Mouse (Mus musculus) megakaryocyte-erythroid progenitor cell, adult 5-6 weeks (primary cell): ENCODE measurements at regions not wholly inside any gene's neighbourhood (a gene's known extent, or its start where the extent isn't known, plus 50 kb on each side); places are given as distances from the start of the nearest gene placed in this dataset.

ENCODE experiments used
- ATAC-seq: replicated peaks from 2 replicates; pipeline ENCODE4 v1.8.0; 2016; ENCODE audit warnings: mild to moderate bottlenecking, inconsistent platforms; ENCODE audit not compliant: severe bottlenecking, poor library complexity, low FRiP score, low TSS enrichment

GRCm38 (mm10) chr1:55807028-55807427 is 401.3 kb downstream of the Plcl1 start:
- ATAC-seq = no peak

- ATAC-seq = no peak
Observed at GRCm38 (mm10) chr1:55808724-55809519, 403.2 kb downstream of the Plcl1 start.

GRCm38 (mm10) chr1:55812486-55812885 is 406.8 kb downstream of the Plcl1 start:
- no peak for ATAC-seq

GRCm38 (mm10) chr1:55820866-55821500 is 415.3 kb downstream of the Plcl1 start:
- no peak for ATAC-seq

GRCm38 (mm10) chr1:55822599-55822998 is 416.9 kb downstream of the Plcl1 start:
- no peak for ATAC-seq

GRCm38 (mm10) chr1:55827191-55827590 is 421.5 kb downstream of the Plcl1 start:
- ATAC-seq = no peak

- no peak for ATAC-seq
Observed at GRCm38 (mm10) chr1:55835281-55835680, 429.6 kb downstream of the Plcl1 start.

- ATAC-seq = no peak
Observed at GRCm38 (mm10) chr1:55836750-55837149, 431.0 kb downstream of the Plcl1 start.

GRCm38 (mm10) chr1:55837366-55837765 is 431.6 kb downstream of the Plcl1 start:
- ATAC-seq = no peak

GRCm38 (mm10) chr1:55838168-55838567 is 432.4 kb downstream of the Plcl1 start:
- no peak for ATAC-seq

GRCm38 (mm10) chr1:55848806-55849205 is 443.1 kb downstream of the Plcl1 start:
- ATAC-seq = no peak

GRCm38 (mm10) chr1:55852354-55852753 is 446.6 kb downstream of the Plcl1 start:
- no peak for ATAC-seq

- ATAC-seq = no peak
Observed at GRCm38 (mm10) chr1:55859113-55859512, 453.4 kb downstream of the Plcl1 start.

GRCm38 (mm10) chr1:55863113-55863512 is 457.4 kb downstream of the Plcl1 start:
- no peak for ATAC-seq

GRCm38 (mm10) chr1:55865274-55865673 is 459.6 kb downstream of the Plcl1 start:
- ATAC-seq = no peak

- no peak for ATAC-seq
Observed at GRCm38 (mm10) chr1:55866677-55867076, 461.0 kb downstream of the Plcl1 start.

GRCm38 (mm10) chr1:55873583-55873982 is 467.9 kb downstream of the Plcl1 start:
- no peak for ATAC-seq

GRCm38 (mm10) chr1:55874143-55874867 is 468.6 kb downstream of the Plcl1 start:
- ATAC-seq = peak; percentile 90

- ATAC-seq = 0 out of 2 replicates have a peak, but pooled peaks have one; percentile 55
Observed at GRCm38 (mm10) chr1:55874868-55875144, 469.1 kb downstream of the Plcl1 start.

- ATAC-seq = no peak
Observed at GRCm38 (mm10) chr1:55884576-55884975, 478.9 kb downstream of the Plcl1 start.
